Mouse (Mus musculus): ENCODE measurements around the gene Abcc9.
A peak's percentile ranks its signal among the peaks of the same experiment; 100 is the strongest.

The Abcc9 gene

DNA sequence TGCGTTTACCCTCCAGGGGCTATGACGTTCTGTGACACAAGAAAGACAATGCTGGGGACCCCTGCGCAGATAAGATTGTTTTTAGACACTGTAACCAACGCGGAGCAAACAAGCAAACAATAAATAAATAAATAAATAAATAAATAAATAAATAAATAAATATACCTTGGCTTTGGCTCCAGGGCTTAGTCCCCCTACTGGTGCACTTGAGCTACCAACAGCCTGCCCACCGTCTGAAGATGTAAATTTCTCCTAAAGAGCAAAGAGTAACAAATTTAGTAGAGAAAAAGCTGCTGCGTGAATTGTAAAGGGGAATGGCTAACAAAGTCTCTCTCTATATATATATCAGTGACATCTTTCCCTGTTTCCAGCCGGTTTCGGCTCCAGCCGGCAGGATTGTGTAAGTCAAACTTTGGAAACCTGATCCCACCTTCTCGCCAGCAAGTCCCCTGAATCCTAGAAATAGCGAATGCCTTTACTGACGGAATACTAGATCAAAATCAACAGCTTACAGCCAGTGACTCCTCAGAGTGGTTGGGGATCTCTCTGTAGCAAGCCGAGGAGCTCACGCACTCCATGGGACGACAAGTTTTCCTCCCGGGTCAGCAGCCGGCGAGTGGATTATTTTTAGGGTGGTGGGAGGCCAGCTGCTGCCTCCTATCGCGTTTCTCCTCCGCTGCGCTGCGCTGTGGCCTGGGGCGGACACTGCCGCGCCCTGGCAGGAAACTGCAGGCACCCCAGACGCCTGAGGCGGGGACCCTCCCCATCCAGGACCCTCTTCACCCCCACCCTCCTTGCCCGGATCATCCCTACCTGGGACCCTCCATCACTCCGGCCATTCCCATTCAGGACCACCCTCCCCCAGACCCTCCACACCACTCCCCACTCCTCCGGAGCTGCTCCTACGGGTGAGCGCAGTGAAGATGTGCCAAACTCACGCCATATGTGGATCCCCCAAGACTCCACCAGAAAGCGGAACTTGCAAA, at the start of gene Abcc9:
TSS of gene Abcc9 (minus strand) at position 664 of the 986 bp plus-strand sequence.
- ATAC-seq (ENCODE audit: low TSS enrichment) = peak; percentile 65

DNA sequence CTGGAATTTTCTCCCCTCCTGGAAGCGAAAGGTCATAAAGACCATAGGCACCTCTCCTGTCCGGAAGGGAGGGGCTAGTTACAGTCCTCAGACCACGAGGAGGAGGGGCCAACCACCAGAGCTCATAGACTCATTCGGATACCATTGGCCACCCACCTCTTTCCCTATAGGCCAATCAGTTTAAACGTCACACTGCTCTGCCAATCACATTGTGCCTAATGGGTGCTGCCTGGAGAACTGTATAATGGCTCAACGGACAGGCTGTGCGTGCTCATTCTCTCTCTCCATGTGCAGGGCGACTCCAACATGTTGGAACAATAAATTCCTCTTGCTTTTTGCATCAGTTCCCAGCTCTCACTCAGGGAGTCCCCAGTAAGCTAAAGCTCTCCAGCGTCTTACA, 49.2 kb upstream of the Abcc9 start:
- no peak for ATAC-seq (ENCODE audit: low TSS enrichment)

DNA sequence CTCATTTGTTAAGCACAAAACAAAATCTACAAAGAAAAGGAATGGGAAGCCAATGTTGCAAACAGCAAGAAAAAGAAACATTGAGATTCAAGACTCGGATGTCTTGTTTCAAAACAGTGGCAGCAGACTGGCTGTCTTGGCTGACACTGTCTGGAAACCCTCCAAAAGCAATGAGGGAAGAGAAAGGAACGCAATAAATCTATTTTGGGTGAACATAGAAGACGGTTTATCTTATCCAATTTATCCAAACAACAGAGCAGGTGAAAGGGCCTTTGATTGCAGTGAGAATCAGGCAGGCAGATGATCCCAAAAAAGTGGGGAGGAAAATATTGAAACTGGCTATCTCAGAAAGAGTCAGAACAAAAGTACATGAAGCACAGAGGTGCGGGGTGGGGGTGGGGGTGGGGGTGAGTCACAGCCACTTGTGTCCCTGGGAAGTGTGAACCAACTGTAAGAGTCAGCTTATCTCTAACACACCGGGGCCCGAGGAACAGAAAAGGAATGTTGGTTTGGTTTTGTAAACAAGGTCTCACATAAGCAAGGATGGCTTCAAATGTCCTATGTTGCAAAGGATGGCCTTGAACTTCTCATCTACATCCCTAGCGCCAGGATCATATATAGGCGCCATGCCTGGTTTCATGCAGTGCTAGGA, 46.1 kb upstream of the Abcc9 start:
- 0 out of 2 replicates have a peak, but pooled peaks have one; percentile 41 for ATAC-seq (ENCODE audit: low TSS enrichment)

DNA sequence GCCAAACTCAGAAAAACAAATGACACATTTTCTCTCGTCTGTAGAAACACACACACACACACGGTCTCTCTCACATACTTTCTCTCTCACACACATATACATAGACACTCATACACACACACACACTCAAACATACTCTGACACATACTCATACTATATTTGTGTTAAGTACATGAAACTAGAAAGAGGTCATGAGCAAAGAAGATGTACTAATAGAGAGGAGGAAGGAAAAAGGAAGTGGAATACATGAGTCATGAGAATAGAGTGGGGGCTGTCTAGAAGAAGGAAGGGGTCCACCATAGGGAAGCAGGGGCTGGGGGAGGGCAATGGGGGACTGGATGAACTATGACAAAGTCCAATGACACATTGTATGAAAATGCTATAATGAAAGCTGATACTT, 45.0 kb upstream of the Abcc9 start:
- ATAC-seq (ENCODE audit: low TSS enrichment) = no peak

DNA sequence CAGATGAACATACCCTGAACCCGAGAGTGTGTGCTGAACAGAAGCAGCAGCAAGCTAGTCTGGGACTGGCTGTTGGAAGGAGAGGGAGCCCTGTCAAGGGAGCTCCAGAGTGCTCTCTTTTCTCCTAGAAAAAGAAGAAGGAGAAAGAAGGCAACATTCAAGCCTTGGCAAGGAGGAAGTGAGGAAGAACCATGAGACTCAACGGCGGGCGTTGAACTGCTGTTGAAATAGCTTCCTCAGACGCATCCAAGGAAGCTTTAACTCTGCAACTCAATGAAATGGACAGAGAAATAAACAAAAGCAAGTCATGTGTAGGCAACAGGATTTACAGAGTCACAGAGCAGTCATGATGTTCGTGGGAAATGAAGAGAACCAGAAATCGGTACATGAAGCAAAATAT, 44.6 kb upstream of the Abcc9 start:
- peak; percentile 57 for ATAC-seq (ENCODE audit: low TSS enrichment)

DNA sequence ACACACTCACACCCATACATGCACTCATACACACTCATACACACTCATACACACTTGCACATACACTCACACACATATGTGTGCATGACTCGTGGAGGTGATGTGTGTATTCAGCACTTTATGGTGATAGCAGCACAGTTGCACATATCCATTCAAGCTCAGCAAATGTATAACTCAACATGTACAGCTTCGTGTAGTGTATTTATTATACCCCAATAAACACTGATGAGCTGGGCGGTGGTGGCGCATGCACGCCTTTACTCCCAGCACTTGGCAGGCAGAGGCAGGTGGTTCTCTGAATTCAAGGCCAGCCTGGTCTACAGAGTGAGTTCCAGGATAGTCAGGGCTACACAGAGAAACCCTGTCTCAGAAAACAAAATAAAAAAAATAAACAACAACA, 43.4 kb upstream of the Abcc9 start:
- no peak for ATAC-seq (ENCODE audit: low TSS enrichment)

DNA sequence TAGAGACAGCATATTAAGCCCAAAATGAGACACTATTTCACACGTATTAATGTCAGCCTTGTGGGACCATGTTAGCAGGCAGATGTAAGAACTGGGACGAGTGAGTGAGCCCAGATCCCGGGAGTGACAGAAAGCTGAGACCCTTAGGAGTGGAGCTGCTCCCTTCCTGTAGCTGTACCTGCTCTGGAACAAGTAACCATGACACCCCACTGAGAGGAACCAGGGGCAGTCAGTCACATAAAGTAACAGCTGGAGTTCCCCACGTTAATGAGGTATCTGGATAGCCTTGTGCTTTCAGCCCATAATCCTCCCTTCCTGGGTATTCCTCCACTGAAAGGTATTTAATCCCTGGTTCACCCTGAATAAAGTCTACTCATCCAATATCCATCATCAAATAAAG, 41.1 kb upstream of the Abcc9 start:
- ATAC-seq (ENCODE audit: low TSS enrichment) = no peak

DNA sequence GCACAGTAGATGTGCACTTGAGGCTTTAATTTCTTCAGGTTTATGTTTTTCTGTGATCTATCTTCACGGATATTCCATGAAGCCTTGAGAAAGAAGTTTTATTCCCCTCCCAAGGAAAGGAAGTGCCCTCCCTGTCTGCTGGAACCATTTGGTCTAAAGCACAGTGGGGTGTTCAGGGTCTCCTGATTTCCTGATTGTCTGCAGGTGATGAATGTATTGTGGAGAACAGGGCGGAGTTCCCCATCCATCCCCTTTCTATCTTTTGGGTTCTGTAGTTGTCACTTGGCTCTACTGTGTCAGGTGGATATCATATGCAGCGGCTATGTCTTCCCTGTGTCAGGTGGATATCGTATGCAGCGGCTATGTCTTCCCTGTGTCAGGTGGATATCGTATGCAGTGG, 39.6 kb upstream of the Abcc9 start:
- ATAC-seq (ENCODE audit: low TSS enrichment) = no peak

DNA sequence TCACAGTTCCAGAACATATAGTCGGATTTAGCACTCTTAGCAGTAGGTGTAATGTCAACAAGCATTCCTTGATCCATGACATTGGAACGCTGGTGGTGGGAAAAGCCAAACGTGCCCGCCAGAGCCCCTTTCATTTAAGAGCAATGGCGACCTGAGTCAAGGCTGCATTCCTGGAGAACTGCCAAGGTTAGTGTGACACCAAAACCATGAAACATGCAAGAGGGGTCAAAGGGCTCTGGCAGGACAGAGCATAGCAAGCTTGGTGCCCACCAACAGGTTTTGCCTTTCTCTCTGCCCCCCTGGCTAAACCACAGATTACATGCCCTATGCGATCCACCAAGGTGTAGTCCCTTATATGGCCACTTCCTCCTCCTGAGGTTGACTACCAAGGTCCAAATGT, 36.5 kb upstream of the Abcc9 start:
- ATAC-seq (ENCODE audit: low TSS enrichment) = no peak

DNA sequence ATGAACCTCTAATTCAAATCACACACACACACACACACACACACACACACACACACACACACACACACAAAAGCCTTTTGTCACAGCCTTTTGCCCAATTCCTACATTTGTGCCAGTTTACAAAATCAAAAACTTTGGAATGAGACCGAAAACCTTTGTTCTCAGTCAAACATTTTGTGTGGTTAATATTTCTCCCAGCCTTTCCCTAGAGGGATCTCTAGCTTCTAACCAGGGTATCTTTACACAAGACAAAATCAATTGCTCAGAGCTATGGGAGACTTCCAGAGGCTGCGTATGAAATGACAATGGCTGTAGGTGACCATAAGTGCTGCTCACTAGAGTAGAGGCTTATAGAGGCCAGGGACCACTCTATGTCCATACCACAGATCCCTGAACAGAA, 36.1 kb upstream of the Abcc9 start:
- no peak for ATAC-seq (ENCODE audit: low TSS enrichment)

DNA sequence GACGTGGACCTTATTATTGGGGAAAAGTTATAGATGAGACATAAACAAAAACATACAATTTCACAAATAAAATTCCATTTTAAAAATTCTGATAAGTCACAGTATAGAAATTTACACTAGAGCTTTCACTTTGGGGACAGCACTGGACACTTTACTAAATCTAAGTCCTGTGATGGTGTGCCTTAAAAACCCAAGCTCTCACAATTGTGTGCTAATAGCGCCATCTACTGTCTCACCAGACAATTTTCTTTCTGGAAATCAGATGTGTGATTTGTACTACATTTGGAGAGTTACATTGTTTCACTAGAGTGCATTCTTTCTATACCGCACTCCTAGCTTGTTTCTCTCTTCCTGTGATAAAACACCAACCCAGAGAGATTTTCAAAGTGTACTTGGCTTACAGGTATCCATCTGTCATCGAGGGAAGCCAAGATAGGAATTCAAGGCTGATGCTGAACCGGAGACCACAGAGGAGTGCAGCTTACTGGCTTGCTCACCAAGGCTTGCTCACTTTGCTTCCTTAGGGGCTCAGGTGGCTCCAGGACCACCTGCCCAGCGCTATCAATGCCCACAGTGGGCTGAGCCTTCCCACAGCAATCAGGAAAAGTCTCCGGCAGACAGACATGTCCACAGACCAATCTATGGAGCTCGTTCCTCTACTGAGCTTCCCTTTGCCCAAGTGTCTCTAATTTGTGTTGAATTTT, 33.3 kb upstream of the Abcc9 start:
- ATAC-seq (ENCODE audit: low TSS enrichment) = peak; percentile 88

DNA sequence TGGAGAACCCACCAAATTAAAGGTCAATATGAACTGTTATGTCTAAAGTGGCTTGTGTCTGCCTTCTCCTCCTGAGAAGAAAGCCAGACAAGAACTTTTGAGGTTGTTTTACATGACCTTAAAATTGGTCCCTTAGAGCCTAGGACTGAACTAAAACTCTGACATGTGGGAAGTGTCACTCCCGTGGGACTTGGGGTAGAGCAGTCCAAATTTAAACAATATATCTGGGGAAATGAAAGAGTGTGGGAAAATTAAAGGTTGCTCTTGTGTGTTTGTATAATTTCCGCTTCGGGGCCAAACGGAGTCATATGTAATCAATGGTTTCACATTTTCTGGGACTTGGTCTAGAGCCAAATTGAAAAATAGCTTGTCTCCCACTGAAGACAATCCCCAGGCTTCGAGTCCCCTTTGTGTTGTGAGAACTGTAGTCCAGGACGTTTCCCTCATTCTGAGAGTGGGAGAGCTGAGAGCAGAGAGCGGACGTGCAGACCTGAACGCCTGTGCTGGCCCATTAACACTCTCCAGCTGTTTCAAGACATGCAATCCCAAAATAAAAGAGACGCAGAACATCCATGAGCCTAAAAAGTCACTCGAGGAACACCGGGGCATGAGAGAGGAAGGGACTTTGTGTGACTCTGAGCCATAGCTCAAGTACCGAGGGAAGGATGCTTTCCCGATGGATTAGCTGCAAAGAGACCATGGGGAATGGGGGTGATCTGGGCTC, 30.6 kb upstream of the Abcc9 start:
- ATAC-seq (ENCODE audit: low TSS enrichment) = no peak

DNA sequence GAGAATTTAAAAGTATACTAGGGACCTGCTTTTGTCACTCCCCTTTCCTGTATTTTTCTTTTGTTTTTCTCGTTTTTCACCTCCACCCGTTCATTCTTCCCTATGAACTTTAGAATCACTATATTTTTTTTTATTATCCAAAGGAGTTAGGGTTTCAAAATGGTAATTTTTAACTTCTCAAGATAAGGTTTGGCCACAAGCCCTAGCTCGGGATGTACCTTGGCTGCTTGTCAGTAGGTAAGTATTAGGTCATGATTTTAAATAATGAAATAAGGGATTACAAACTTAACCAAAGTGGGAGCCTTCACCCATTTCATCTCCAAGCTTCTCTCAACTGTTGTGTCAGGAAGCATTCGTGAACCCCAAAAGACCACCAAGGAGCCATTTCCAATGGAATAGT, 23.9 kb upstream of the Abcc9 start:
- no peak for ATAC-seq (ENCODE audit: low TSS enrichment)

DNA sequence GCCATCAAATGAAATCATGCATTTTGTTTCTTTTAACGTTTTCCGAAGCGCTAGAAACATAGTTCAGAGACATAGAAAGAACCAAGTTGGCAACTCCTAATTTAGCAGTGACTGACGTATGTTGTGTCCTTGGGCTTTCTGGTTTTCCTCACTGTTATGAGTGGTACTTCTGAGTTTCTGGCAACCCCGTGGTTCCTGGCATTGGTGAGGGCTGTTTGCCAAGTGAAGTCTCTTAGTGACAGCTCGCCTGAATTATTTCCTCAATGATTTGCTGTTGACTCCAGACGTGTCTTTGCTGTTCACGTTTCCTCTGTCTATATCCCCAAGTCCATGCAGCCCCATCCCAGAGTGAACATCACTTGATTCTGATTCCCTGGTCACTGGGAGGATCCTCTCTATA, 19.6 kb upstream of the Abcc9 start:
- no peak for ATAC-seq (ENCODE audit: low TSS enrichment)

DNA sequence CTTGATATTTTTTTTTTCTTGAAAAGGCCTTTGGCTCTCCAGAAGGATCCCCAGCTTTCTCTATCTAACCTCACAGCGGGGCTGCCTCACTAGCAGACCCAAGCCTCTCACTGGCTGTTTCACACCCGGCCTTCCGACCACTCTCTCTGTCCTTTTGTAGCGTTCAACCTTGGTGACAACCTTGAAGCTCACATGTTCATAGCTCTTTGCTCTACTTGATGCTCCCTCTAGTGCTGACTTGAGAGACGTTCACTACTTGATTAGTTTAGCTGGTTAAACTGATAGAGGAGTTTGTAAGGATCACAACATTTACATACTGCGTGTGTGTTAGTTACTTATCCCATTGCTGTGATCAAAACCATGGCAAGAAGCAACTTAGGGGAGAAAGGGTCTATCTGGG, 18.5 kb upstream of the Abcc9 start:
- no peak for ATAC-seq (ENCODE audit: low TSS enrichment)

DNA sequence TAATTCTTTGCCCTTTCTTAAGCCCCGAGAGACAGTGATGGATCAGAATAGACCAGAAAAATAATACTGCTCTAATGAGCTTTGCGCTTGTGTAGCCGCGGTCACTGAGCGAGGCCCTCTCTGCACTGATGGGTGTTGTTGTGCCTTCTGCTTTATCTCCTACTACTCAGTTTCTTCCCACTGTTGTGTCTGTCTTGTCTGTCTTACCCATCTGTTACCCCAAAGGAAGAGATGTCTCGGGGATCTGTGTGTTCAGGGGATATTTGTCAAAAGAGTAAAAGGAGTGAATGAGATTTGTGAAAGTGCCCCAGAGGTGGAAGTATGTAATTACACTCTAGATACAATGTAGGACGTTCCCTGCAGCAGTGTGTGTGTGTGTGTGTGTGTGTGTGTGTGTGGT, 16.1 kb upstream of the Abcc9 start:
- peak; percentile 31; the same call in 1 of the 2 replicates for ATAC-seq (ENCODE audit: low TSS enrichment)

DNA sequence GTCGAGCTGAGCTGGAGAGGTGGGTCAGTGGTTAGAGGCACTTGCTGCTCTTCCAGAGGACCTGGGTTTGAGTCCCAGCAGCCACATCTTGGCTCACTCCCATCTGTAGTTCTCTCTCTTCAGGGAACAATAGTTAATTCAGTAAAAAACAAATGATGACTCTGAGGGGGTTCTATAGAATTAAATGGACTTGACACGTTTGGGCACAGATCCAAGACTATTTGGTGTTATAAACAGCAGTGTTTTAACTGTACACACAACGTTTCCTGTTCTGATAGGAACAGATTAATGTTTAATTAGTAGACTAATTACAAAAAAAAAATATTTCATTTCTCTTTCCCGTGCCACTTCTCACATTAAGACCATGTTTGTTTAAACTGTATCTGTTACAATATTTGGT, 15.1 kb upstream of the Abcc9 start:
- no peak for ATAC-seq (ENCODE audit: low TSS enrichment)

DNA sequence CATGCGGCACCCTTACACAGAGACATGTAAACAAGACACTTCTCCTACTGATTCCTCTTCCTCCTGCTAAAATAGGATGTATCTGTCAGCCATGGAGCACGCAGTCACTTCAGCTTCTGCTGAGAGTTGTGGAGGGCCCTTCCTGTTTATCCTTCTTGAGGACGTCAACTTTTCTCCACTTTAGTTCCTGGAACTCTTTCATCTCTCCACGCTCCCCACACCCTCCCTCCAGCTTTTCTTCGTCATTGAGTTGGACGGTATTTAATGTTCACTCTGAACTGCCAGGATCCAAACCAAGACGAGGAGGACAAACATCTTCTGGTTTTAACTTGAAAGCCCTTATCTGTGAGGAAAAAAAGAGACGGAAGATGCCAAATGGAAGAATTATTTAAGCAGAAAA, 12.9 kb upstream of the Abcc9 start:
- no peak for ATAC-seq (ENCODE audit: low TSS enrichment)

DNA sequence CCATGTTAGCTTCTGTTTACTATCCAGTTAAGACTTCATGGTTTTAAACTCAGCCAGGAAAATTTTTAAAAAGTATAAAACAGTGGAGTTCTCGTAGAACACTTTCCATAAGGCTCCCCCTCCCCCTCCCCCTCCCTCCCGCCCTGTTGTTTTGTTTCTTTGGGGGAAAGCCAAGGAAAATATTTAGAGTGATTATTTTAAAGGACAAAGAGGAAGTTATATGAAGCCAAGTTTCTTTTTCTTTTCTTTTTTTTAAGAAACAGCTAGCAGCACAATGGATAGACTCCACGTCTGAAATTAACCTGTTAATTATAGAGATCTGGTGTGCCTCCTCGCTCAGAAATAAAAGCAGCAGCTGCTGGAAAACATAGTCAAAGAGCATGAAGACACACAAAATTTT, 9.0 kb upstream of the Abcc9 start:
- no peak for ATAC-seq (ENCODE audit: low TSS enrichment)

DNA sequence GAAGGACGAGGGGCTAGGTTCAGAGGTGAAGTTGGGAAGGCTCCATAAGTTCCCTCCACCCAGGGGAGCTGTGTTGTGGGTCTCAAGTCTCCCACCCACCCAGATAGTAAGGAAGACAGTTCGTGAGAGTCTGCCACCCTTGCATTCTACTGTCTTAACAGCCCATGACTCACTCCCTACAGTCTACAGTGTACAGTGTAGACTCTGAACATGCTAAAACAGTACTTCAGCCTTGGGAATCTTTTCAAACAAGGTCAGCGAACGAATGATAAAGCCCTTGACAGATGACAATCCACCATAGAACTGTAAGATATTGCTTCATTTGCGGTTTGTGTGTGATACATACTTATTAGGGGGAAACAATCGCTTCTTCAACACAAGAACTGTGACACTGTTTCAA, 8.6 kb upstream of the Abcc9 start:
- no peak for ATAC-seq (ENCODE audit: low TSS enrichment)

DNA sequence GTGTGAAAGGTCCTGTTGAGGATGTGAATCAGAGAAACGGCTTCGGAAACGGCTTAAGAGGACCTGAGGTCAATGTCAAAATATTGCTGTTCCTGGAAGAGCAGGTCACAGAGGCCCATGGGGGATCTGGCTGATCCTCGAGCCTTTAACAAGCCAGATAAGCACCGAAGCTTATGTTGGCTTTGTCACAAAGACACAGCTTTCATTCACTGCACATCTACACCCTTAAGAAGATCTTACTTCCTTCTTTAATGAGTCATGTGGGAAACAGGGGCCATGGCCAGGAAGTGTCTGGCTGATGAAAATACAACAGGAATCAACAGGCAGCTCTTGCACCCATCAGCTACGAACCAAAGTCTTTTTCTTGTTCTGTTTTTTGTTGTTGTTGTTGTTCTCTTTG, 6.3 kb upstream of the Abcc9 start:
- no peak for ATAC-seq (ENCODE audit: low TSS enrichment)

DNA sequence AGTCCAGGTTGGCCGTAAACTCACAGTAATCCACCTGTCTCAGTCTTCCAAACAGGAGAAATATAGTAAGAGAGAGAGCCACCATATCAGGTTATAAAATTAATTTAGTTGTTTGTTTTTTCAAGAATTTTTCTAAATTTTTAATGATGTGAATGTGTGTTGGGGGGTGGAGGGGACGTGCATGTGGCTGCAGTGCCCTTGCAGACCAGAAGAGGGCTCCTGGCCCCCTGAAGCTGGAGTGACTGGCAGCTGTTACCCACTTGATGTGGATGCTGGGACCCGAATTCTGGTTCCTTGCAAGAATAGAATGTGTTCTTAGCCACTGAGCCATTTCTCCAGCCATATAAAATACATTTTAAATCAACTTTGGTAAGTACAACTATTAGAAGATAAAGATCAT, 4.6 kb upstream of the Abcc9 start:
- no peak for ATAC-seq (ENCODE audit: low TSS enrichment)
